Mouse (Mus musculus) lung, adult 2 months (tissue): ENCODE data around the gene Rgcc.

ENCODE experiments used
- CTCF ChIP-seq: fragments of 200-500 bp; IDR thresholded peaks from 2 replicates; pipeline ENCODE4 v1.5.1; 2011; ENCODE audit warnings: mild to moderate bottlenecking, low read length, control low read depth; ENCODE audit not compliant: insufficient read depth
- POLR2A ChIP-seq: fragments of 200-500 bp; IDR thresholded peaks from 2 replicates; pipeline ENCODE4 v1.6.1; 2011; ENCODE audit warnings: low read depth, mild to moderate bottlenecking, control low read depth, low read length, borderline replicate concordance; ENCODE audit errors: extremely low read depth

DNA sequence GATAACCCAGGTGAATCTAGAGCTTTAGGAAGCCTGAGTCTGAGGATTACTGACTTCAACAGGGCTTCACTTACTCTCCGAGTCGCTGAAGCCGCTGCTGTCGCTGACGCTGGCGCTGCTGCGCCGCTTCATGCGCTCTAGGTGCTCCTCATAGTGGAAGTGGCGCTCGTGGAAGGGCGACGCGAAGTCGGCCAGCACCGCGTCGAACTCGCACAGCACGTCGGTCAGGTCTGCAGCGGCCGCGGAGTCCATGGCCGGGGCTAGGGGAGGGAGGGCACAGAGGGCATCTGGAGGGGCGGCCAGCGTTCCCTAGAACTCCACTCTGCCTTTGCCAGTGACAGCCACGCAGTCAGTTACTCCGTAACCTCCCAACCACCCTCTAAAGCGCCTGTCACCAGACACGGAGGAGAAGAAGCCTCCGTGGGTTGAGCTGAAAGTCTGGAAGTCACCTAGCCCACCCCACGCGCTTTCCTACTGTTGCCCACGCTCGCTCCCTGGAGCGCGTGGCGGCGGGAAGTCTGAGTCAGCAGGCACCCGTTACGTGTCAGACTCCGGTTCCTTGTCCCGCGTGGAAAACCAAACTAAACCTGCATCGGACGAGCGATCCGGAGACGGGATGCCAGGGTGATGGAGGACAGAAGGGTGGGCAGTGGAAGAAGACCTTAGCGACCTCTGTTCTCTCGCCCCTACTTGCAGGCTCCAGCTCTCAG, 649 bp downstream of the Rgcc start:
- no peak; the same call in 1 of the 2 replicates for TF ChIP-seq POLR2A
- TF ChIP-seq CTCF, result no peak
